Mouse (Mus musculus) midbrain, embryonic 11.5 days (tissue): ENCODE data around the gene Sft2d2. TPM values are rescaled to one million over a fixed set of nuclear protein-coding genes. Genes with fewer than 3 reads are reported as not detected.

ENCODE experiments used
- ATAC-seq: fragments of 200-750 bp; cut with Nextera tagmentation; 2 replicates; pipeline ENCODE4 v1.8.0; 2017; ENCODE audit warnings: moderate TSS enrichment, moderate library complexity; ENCODE audit not compliant: low FRiP score
- DNase-seq: peaks from one replicate; pipeline ENCODE4 v3.0.0; 2015; ENCODE audit warnings: low spot score; ENCODE audit errors: missing footprints
- H3K27ac ChIP-seq: fragments of 300-500 bp; sonication (generic); 2 replicates; pipeline ENCODE4 v1.5.1; 2014; ENCODE audit warnings: low read depth, low read length
- H3K27me3 ChIP-seq: fragments of 300-500 bp; sonication (generic); 2 replicates; pipeline ENCODE4 v1.6.1; 2014; ENCODE audit warnings: mild to moderate bottlenecking, low read length, moderate library complexity, mixed read lengths; ENCODE audit not compliant: control insufficient read depth, insufficient read depth
- H3K36me3 ChIP-seq: fragments of 300-500 bp; sonication (generic); 2 replicates; pipeline ENCODE4 v1.6.1; 2014; ENCODE audit warnings: mild to moderate bottlenecking, low read length, moderate library complexity, mixed read lengths; ENCODE audit not compliant: control insufficient read depth, insufficient read depth
- H3K4me1 ChIP-seq: fragments of 300-500 bp; sonication (generic); 2 replicates; pipeline ENCODE4 v1.6.1; 2014; ENCODE audit warnings: low read length; ENCODE audit not compliant: control insufficient read depth, insufficient read depth
- H3K4me2 ChIP-seq: fragments of 300-500 bp; sonication (generic); 2 replicates; pipeline ENCODE4 v1.6.1; 2014; ENCODE audit warnings: mild to moderate bottlenecking, moderate library complexity
- H3K4me3 ChIP-seq: fragments of 300-500 bp; sonication (generic); 2 replicates; pipeline ENCODE4 v1.5.1; 2014; ENCODE audit warnings: low read depth, low read length
- H3K9ac ChIP-seq: fragments of 300-500 bp; sonication (generic); 2 replicates; pipeline ENCODE4 v1.6.1; 2014; ENCODE audit warnings: low read length
- H3K9me3 ChIP-seq: fragments of 300-500 bp; sonication (generic); 2 replicates; pipeline ENCODE4 v1.6.1; 2016; ENCODE audit warnings: low read length; ENCODE audit not compliant: control insufficient read depth
- WGBS: fragments of 180-500 bp; shearing (Covaris S2); extraction: QIAGEN DNeasy Blood & Tissue Kit; methylation state at CpG from one replicate; pipeline ENCODE4 v1.1.7; 2014; 5-methylcytosine and 5-hydroxymethylcytosine counted together
- polyA plus RNA-seq: library from polyadenylated mRNA; unstranded; fragments of >200 nt; fragmentation: Nextera tagmentation; extraction: Ambion mirVana; gene quantifications from 2 replicates; pipeline ENCODE4 v1.2.1, GENCODE M21; 2014

The Sft2d2 gene
- polyA plus RNA-seq, 1 experiment from 2014 or later = 9.1 TPM

GRCm38 (mm10) chr1:165185116-165185515 lies 9.1 kb downstream of the Sft2d2 start:
- no peak overlapping the region for H3K27ac ChIP-seq
- DNase-seq = peak; percentile 61
- H3K4me1 ChIP-seq = peaks cover 2% of the 10 kb centered on the region; the same call in 1 of the 2 replicates
- H3K36me3 ChIP-seq = no peaks in the 10 kb centered on the region
- no peak overlapping the region for H3K4me2 ChIP-seq
- H3K9me3 ChIP-seq = no peaks in the 10 kb centered on the region
- no peak overlapping the region for H3K4me3 ChIP-seq
- 74% methylated on average over 7 of the region's 7 CpGs for WGBS
- no peak overlapping the region for H3K9ac ChIP-seq
- no peaks in the 10 kb centered on the region for H3K27me3 ChIP-seq
- no peak for ATAC-seq

- Histone ChIP-seq H3K4me2 (no peak overlapping the region), H3K27ac (no peak overlapping the region), H3K9ac (no peak overlapping the region), H3K27me3 (no peaks in the 10 kb centered on the region), H3K9me3 (no peaks in the 10 kb centered on the region), H3K4me3 (no peak overlapping the region), H3K4me1 (peaks cover 2% of the 10 kb centered on the region; the same call in 1 of the 2 replicates), H3K36me3 (no peaks in the 10 kb centered on the region)
- DNase-seq (peak; percentile 57), ATAC-seq (no peak)
- WGBS = 92% methylated on average over 3 of the region's 3 CpGs
Measured at GRCm38 (mm10) chr1:165184178-165184577, 10.1 kb downstream of the Sft2d2 start.

- H3K4me2 ChIP-seq = no peak overlapping the region
- 79% methylated on average over 6 of the region's 6 CpGs for WGBS
Measured at GRCm38 (mm10) chr1:165183400-165183799, 10.8 kb downstream of the Sft2d2 start.

GRCm38 (mm10) chr1:165179321-165179720 lies 14.9 kb downstream of the Sft2d2 start:
- no peaks in the 10 kb centered on the region for H3K36me3 ChIP-seq
- no peak overlapping the region for H3K4me3 ChIP-seq
- H3K27me3 ChIP-seq = no peaks in the 10 kb centered on the region
- no peak overlapping the region for H3K4me2 ChIP-seq
- peak; percentile 45 for DNase-seq
- no peak overlapping the region for H3K27ac ChIP-seq
- no peak for ATAC-seq
- no peaks in the 10 kb centered on the region for H3K9me3 ChIP-seq
- no peak overlapping the region for H3K9ac ChIP-seq
- no peaks in the 10 kb centered on the region for H3K4me1 ChIP-seq
- WGBS = 86% methylated on average over 5 of the region's 5 CpGs

More at GRCm38 (mm10) chr1:165183400-165183799, 10.8 kb downstream of the Sft2d2 start:
- Histone ChIP-seq H3K4me1 (peaks cover 2% of the 10 kb centered on the region; the same call in 1 of the 2 replicates), H3K27ac (no peak overlapping the region), H3K27me3 (no peaks in the 10 kb centered on the region), H3K9me3 (no peaks in the 10 kb centered on the region), H3K9ac (no peak overlapping the region), H3K4me3 (no peak overlapping the region), H3K36me3 (no peaks in the 10 kb centered on the region)
- no peak for ATAC-seq
- no peak for DNase-seq

- WGBS = 87% methylated on average over 6 of the region's 6 CpGs
- Histone ChIP-seq H3K4me3 (no peak overlapping the region), H3K9me3 (no peaks in the 10 kb centered on the region), H3K4me2 (no peak overlapping the region), H3K27me3 (no peaks in the 10 kb centered on the region), H3K9ac (no peak overlapping the region), H3K4me1 (no peaks in the 10 kb centered on the region), H3K27ac (no peak overlapping the region), H3K36me3 (no peaks in the 10 kb centered on the region)
- ATAC-seq = no peak
- DNase-seq = no peak
Measured at GRCm38 (mm10) chr1:165178075-165178474, 16.2 kb downstream of the Sft2d2 start.

- Histone ChIP-seq H3K36me3 (no peaks in the 10 kb centered on the region), H3K4me2 (no peak overlapping the region), H3K27ac (no peak overlapping the region), H3K4me3 (no peak overlapping the region), H3K9ac (no peak overlapping the region), H3K27me3 (no peaks in the 10 kb centered on the region; the same call in 1 of the 2 replicates), H3K4me1 (no peaks in the 10 kb centered on the region), H3K9me3 (no peaks in the 10 kb centered on the region)
- ATAC-seq = no peak
- WGBS = 61% methylated on average over 6 of the region's 9 CpGs
- DNase-seq = no peak
Measured at GRCm38 (mm10) chr1:165174059-165174616, 20.1 kb downstream of the Sft2d2 start.

GRCm38 (mm10) chr1:165171277-165171676 lies 23.0 kb downstream of the Sft2d2 start:
- Histone ChIP-seq H3K4me3 (no peak overlapping the region), H3K4me2 (no peak overlapping the region), H3K27ac (no peak overlapping the region), H3K27me3 (no peaks in the 10 kb centered on the region; the same call in 1 of the 2 replicates), H3K9ac (no peak overlapping the region), H3K9me3 (no peaks in the 10 kb centered on the region), H3K36me3 (no peaks in the 10 kb centered on the region), H3K4me1 (no peaks in the 10 kb centered on the region)
- ATAC-seq (no peak), DNase-seq (peak; percentile 47)
- WGBS = 76% methylated on average over 7 of the region's 8 CpGs

- Histone ChIP-seq H3K27me3 (no peaks in the 10 kb centered on the region; the same call in 1 of the 2 replicates), H3K9me3 (no peaks in the 10 kb centered on the region), H3K36me3 (no peaks in the 10 kb centered on the region), H3K4me3 (no peak overlapping the region), H3K4me1 (no peaks in the 10 kb centered on the region), H3K27ac (no peak overlapping the region), H3K4me2 (no peak overlapping the region), H3K9ac (no peak overlapping the region)
- ATAC-seq = no peak
- 89% methylated on average over 5 of the region's 5 CpGs for WGBS
- DNase-seq = no peak
Measured at GRCm38 (mm10) chr1:165170157-165170556, 24.1 kb downstream of the Sft2d2 start.

- H3K9me3 ChIP-seq = no peaks in the 10 kb centered on the region
- WGBS = 90% methylated on average over 3 of the region's 3 CpGs
- no peak overlapping the region for H3K9ac ChIP-seq
- no peaks in the 10 kb centered on the region; the same call in 1 of the 2 replicates for H3K27me3 ChIP-seq
- H3K4me3 ChIP-seq = no peak overlapping the region
- no peaks in the 10 kb centered on the region for H3K4me1 ChIP-seq
- DNase-seq (peak; percentile 12), ATAC-seq (no peak)
- no peaks in the 10 kb centered on the region for H3K36me3 ChIP-seq
- no peak overlapping the region for H3K27ac ChIP-seq
- H3K4me2 ChIP-seq = no peak overlapping the region
Measured at GRCm38 (mm10) chr1:165169462-165169861, 24.8 kb downstream of the Sft2d2 start.
